In the genomic region with DNA sequence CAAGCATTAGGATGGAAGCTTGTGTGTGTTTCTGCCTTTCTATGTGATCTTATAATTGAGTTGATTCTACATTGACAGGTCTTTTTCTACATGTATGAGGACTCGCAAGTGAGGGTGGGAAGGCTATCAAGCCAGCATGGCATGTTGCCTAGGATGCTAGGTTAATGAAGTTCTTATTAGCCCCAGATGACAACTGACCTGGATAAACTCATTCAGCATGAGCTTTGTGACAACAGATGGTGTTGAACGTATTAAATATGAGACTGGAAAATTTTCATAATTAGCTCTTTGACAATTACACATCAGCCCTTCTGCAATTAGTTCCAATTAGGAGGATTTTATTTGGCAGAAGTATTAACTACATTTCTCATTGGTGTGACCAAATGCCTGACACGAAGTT, we compare ENCODE assay signal across 22 mouse cellular contexts.
A peak's percentile ranks its signal among the peaks of the same experiment; 100 is the strongest.
DNase-seq lines count a peak whose midpoint lies in the region; ATAC-seq lines count a peak whose summit lies in the region.
"Had no signal": no experiment of that assay in that cellular context is flagged by ENCODE, and none has a peak within 500 bp of the region (broad histone marks: within the 10 kb centered on the region; RNA-seq: fewer than 3 reads in every experiment).

No protein-coding gene starts in this region.

- H3K4me1 ChIP-seq in forebrain, embryonic 15.5 days = 0 out of 2 replicates have a peak, but pooled peaks cover 3% of the 10 kb centered on the region
- H3K4me1 ChIP-seq in forebrain, embryonic 13.5 days = peaks cover 4% of the 10 kb centered on the region; the same call in 1 of the 2 replicates
- H3K4me1 ChIP-seq: limb, embryonic 15.5 days; liver, embryonic 15.5 days; midbrain, embryonic 15.5 days had no signal

- no peaks in the 10 kb centered on the region for H3K9me3 ChIP-seq in forebrain, embryonic 15.5 days
- no peaks in the 10 kb centered on the region for H3K9me3 ChIP-seq in forebrain, embryonic 13.5 days (replicated peaks)
- H3K9me3 ChIP-seq: G1E; hindbrain, embryonic 10.5 days; limb, embryonic 15.5 days; liver, embryonic 15.5 days; midbrain, embryonic 15.5 days had no signal

- no peak overlapping the region for H3K4me3 ChIP-seq in forebrain, embryonic 15.5 days
- H3K4me3 ChIP-seq in forebrain, embryonic 13.5 days = no peak overlapping the region
- H3K4me3 ChIP-seq: hindbrain, embryonic 10.5 days; limb, embryonic 15.5 days; liver, embryonic 15.5 days; midbrain, embryonic 15.5 days had no signal

- ATAC-seq in forebrain, embryonic 15.5 days (replicated peaks) = no peak
- ATAC-seq in forebrain, embryonic 13.5 days = no peak
- ATAC-seq: midbrain, embryonic 15.5 days had no signal

- DNase-seq in brain, adult 2 months (ENCODE audit: low read depth, low spot score) = peak; percentile 77
- DNase-seq in cerebellum, adult 8-10 months = peak; percentile 32
- DNase-seq in retina, embryonic 14.5 days (ENCODE audit: low spot score) = peak; percentile 62
- no peak for DNase-seq in layer of hippocampus, adult 9-11 months
- no peak for DNase-seq in lung, postnatal 4 days
- DNase-seq: adrenal gland, postnatal 36 days; embryo, embryonic 11 days; gastrocnemius, postnatal 14 days; heart, adult 18-20 months; kidney, adult 2 months; kidney, postnatal 10 days; layer of hippocampus, postnatal 36 days; right cerebral cortex, adult 18-20 months; spleen, adult 18-20 months; thymus, postnatal 36 days had no signal

- H3K9ac ChIP-seq in forebrain, embryonic 15.5 days (replicated peaks) = no peak overlapping the region
- no peak overlapping the region for H3K9ac ChIP-seq in forebrain, embryonic 13.5 days
- H3K9ac ChIP-seq: limb, embryonic 15.5 days; liver, embryonic 15.5 days; midbrain, embryonic 15.5 days had no signal

- H3K4me2 ChIP-seq in forebrain, embryonic 15.5 days (replicated peaks) = no peak overlapping the region
- no peak overlapping the region for H3K4me2 ChIP-seq in forebrain, embryonic 13.5 days
- H3K4me2 ChIP-seq: limb, embryonic 15.5 days; liver, embryonic 15.5 days; midbrain, embryonic 15.5 days had no signal

- H3K27me3 ChIP-seq in forebrain, embryonic 15.5 days = no peaks in the 10 kb centered on the region
- H3K27me3 ChIP-seq in forebrain, embryonic 13.5 days = no peaks in the 10 kb centered on the region
- H3K27me3 ChIP-seq: limb, embryonic 15.5 days; liver, embryonic 15.5 days; midbrain, embryonic 15.5 days had no signal

- 37% methylated on average over 3 of the region's 3 CpGs for WGBS in forebrain, embryonic 15.5 days
- whole genome bisulfite sequencing in forebrain, embryonic 13.5 days = 65% methylated on average over 3 of the region's 3 CpGs

- no peaks in the 10 kb centered on the region for H3K36me3 ChIP-seq in forebrain, embryonic 15.5 days
- no peaks in the 10 kb centered on the region for H3K36me3 ChIP-seq in forebrain, embryonic 13.5 days (ENCODE audit: poor library complexity, severe bottlenecking)
- H3K36me3 ChIP-seq: G1E; hindbrain, embryonic 10.5 days; limb, embryonic 15.5 days; liver, embryonic 15.5 days; midbrain, embryonic 15.5 days had no signal

- peak overlapping the region; percentile 36; the same call in 1 of the 2 replicates for H3K27ac ChIP-seq in forebrain, embryonic 15.5 days (replicated peaks)
- no peak overlapping the region for H3K27ac ChIP-seq in forebrain, embryonic 13.5 days
- H3K27ac ChIP-seq: hindbrain, embryonic 10.5 days; limb, embryonic 15.5 days; liver, embryonic 15.5 days; midbrain, embryonic 15.5 days had no signal

Comparison
In these comparisons a context has a peak if more than half of its experiments do, and no peak if none do; other contexts are left out.
1. DNase-seq: peak in brain, adult 2 months (single experiment), cerebellum, adult 8-10 months (single experiment) and retina, embryonic 14.5 days (single experiment); none in layer of hippocampus, adult 9-11 months (single experiment) and lung, postnatal 4 days (0 of 2).